Mouse (Mus musculus) heart, embryonic 10.5 days (tissue): Measurements from ENCODE around the gene Fem1a. TPM values are rescaled to one million over a fixed set of nuclear protein-coding genes. Genes with fewer than 3 reads are reported as not detected.

Experiments used
- DNase-seq: peaks from one replicate; pipeline ENCODE4 v3.0.0-alpha.2; 2017; ENCODE audit warnings: low spot score
- H3K27ac ChIP-seq: fragments of 300-500 bp; sonication (generic); 2 replicates; pipeline ENCODE4 v1.5.1; 2016; ENCODE audit warnings: mild to moderate bottlenecking
- H3K27me3 ChIP-seq: fragments of 300-500 bp; sonication (generic); 2 replicates; pipeline ENCODE4 v1.6.1; 2016; ENCODE audit warnings: mild to moderate bottlenecking; ENCODE audit not compliant: poor library complexity, insufficient read depth, severe bottlenecking
- H3K36me3 ChIP-seq: fragments of 300-500 bp; sonication (generic); 2 replicates; pipeline ENCODE4 v1.6.1; 2016; ENCODE audit warnings: mild to moderate bottlenecking, moderate library complexity
- H3K4me1 ChIP-seq: fragments of 300-500 bp; sonication (generic); 2 replicates; pipeline ENCODE4 v1.6.1; 2016; ENCODE audit warnings: mild to moderate bottlenecking
- H3K4me3 ChIP-seq: fragments of 300-500 bp; sonication (generic); 2 replicates; pipeline ENCODE4 v1.5.1; 2016; ENCODE audit warnings: mild to moderate bottlenecking, moderate library complexity
- H3K9me3 ChIP-seq: fragments of 300-500 bp; sonication (generic); 2 replicates; pipeline ENCODE4 v1.6.1; 2016; ENCODE audit warnings: mild to moderate bottlenecking, moderate library complexity
- WGBS: fragments of 180-500 bp; shearing (Covaris S2); methylation state at CpG from one replicate; pipeline ENCODE4 v1.1.7; 2016; 5-methylcytosine and 5-hydroxymethylcytosine counted together
- microRNA counts: library from miRNA; unstranded; fragments of <30 nt; microRNA quantifications from one replicate; lab custom pipeline; 2017
- microRNA-seq: library from miRNA; unstranded; fragments of <30 nt; microRNA quantifications from one replicate; pipeline ENCODE4, GENCODE M21; 2017
- polyA plus RNA-seq: library from polyadenylated mRNA; unstranded; fragments of >200 nt; fragmentation: Nextera tagmentation; extraction: Ambion mirVana; gene quantifications from 2 replicates; pipeline ENCODE4 v1.2.1, GENCODE M21; 2016

Fem1a gene
- polyA plus RNA-seq, 1 experiment from 2014 or later: 15.0 TPM

DNA sequence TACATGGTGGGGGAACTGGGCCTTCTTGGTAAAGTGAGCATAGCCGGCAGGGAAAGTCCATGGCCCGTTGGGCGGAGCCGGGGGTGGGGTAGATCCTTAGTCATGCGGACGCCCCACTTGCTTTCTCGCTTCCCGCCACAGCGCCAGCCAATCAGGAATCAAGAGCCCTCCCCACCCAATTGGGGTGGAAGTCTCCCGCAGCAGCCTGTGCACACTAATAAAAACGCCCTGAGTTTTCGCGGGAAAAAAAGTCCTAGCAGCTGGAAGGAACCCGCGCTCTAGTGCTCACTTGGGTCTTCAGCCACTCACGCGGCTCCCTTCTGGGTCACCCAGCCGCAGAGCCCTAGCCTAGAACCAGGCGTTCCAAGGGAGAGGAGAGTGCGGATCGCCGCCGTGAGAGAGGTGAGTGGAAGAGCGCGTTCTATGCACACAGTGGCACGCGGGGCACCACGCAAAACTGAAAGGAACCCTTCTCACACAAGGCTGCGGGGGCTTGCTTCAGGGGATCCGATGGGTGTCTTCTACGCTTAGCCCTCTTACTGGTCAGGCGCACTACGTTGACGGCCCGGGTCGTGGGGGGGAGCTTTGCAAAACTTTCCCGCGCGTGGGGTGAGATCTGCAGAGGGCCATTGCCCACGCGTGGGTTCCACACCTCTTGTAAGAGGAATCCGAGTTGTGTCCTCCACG is 46.7 kb downstream of the Fem1a start, which contains the start of gene Uhrf1:
Gene Uhrf1, plus strand, starts transcription at position 162 of the 687 bp plus-strand sequence.
- Histone ChIP-seq H3K4me3 (peak within 1 kb of the TSS; percentile 82), H3K4me1 (peaks cover 50% of the 10 kb centered on the region), H3K36me3 (peaks cover 34% of the 10 kb centered on the region), H3K9me3 (no peaks in the 10 kb centered on the region), H3K27ac (peak within 1 kb of the TSS; percentile 88), H3K27me3 (no peaks in the 10 kb centered on the region)
- DNase-seq: peak; percentile 98
- WGBS: under 1% methylated on average over 43 of the region's 43 CpGs

DNA sequence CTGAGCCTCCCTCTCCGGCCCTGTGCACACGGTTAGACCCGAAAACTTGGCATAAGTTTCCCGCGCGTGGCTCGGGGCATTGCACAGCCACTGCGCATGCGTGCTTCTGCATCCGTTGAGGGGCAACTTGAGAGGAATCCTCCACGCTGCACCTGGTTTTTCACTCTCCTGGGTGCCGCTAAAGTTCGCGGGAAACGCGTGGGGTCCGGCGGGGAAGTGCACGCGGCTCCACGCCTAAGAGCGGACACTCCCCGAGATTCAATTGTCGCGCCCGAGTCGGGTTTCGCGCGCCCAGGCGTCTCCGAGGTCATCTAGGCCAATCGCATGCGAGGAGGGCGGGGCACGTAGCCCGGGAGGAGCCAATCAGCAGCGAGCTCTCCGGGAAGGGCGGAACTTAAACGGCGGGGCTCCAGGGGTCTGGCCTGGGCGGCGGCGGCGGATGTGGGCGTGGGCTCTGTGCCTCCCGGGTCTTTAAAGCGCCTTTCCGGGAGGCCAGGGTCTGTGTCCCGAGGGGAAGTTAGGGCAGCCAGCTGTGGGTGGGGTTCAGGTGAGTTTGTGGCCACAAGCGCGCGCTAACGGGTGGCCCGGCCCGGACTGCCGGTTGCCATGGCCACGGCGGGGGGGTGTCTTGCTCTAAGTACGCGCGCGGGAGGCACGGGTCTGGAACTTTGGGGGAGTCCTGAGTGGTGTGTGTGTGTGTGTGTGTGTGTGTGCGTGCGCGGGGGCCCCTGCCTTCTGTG is 47.4 kb downstream of the Fem1a start:
- Histone ChIP-seq H3K9me3 (no peaks in the 10 kb centered on the region), H3K4me1 (peaks cover 50% of the 10 kb centered on the region), H3K36me3 (peaks cover 41% of the 10 kb centered on the region), H3K4me3 (peak overlapping the region; percentile 82), H3K27me3 (no peaks in the 10 kb centered on the region), H3K27ac (peak overlapping the region; percentile 88)
- under 1% methylated on average over 68 of the region's 68 CpGs for WGBS
- DNase-seq: peak; percentile 99

DNA sequence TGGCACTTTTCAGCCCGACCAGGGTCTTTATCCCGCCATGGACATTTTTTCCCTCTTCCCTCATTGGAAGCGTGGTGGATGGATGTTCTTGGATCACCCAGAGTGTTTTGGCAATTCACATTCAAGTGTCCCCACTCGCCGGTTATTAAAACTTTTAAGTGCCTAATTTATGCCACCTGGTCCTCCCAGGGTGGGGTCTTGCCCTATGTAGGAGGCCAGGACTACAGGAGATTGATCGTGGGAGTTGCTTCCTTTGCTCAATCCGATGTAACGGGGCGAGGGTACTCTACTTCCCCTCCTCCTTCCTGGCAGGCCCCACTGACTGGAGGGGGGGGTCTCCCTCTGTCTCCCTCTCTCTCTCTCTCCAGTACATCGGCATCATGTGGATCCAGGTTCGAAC is 48.1 kb downstream of the Fem1a start:
- H3K4me3 ChIP-seq: peak overlapping the region; percentile 82
- WGBS: 21% methylated on average over 11 of the region's 11 CpGs
- peaks cover 48% of the 10 kb centered on the region for H3K36me3 ChIP-seq
- no peak for DNase-seq
- H3K9me3 ChIP-seq: no peaks in the 10 kb centered on the region
- peaks cover 50% of the 10 kb centered on the region for H3K4me1 ChIP-seq
- no peaks in the 10 kb centered on the region for H3K27me3 ChIP-seq
- H3K27ac ChIP-seq: peak overlapping the region; percentile 88

DNA sequence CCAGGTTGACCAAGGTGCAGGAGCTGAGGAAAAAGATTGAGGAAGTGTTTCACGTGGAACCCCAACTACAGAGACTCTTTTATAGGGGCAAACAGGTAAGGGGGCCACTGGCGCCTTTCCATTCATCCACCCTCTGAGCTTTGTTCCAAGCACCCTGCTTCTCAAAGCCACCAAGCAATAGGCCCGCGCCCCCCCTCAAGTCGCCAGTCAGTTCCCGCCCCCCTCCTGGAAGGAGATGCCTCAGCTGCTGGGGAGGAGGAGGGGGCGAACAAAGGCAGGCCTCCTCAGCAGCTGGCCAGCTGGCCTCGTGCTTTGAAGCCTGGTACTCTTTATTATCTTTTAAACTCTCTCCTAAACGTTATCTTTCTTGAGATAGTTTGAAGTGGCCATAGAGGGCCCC is 48.5 kb downstream of the Fem1a start:
- Histone ChIP-seq H3K27me3 (no peaks in the 10 kb centered on the region), H3K4me3 (peak overlapping the region; percentile 82), H3K36me3 (peaks cover 52% of the 10 kb centered on the region), H3K4me1 (peaks cover 50% of the 10 kb centered on the region), H3K27ac (peak overlapping the region; percentile 88), H3K9me3 (no peaks in the 10 kb centered on the region)
- WGBS: 38% methylated on average over 9 of the region's 9 CpGs
- no peak for DNase-seq

DNA sequence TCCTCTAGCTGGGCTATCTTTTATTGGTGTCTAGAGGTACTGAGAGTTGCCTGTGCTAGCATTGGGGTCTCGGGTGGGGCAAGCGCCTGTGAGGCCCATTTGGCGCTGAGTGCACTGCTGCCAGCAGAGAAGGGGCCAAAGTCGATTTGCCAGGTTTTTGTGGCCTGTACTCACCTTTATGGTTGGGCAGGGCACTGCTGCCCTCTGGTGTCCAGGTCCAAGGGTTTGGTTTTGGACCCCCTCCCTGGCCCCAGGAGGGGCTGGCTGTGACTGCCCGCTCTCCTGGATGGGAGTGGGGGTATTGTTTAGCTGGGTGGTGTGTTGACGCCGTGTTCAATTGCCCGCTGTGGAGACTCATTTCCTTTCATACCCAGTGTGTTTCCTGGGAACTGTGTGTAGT is 49.2 kb downstream of the Fem1a start:
- Histone ChIP-seq H3K27ac (peak overlapping the region; percentile 88; the same call in 1 of the 2 replicates), H3K4me3 (peak overlapping the region; percentile 82), H3K4me1 (peaks cover 50% of the 10 kb centered on the region), H3K9me3 (no peaks in the 10 kb centered on the region), H3K36me3 (peaks cover 59% of the 10 kb centered on the region), H3K27me3 (no peaks in the 10 kb centered on the region)
- 74% methylated on average over 8 of the region's 8 CpGs for WGBS
- DNase-seq: no peak

DNA sequence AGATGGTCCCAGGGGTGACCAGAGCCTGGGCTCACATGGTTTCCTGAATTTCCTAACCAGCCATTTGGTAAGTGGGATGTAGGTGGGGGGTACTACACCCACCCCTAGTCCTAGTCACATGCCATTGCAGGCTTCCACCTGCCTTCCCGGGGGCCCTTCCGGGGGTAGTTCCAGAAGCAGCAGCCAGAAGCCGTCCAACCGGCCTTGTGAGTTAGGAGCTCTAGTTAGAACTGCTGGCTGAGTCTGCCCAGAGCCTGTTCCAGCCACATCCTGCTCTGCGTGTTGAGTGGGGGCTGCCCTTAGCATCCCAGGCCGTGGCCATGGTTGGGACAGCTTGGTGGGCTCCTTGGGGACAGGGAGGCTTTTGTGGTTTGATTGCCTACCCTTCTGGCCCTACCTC is 51.5 kb downstream of the Fem1a start:
- DNase-seq: no peak
- Histone ChIP-seq H3K27me3 (no peaks in the 10 kb centered on the region), H3K27ac (no peak overlapping the region), H3K4me3 (no peak overlapping the region), H3K9me3 (no peaks in the 10 kb centered on the region), H3K36me3 (peaks cover 81% of the 10 kb centered on the region), H3K4me1 (peaks cover 38% of the 10 kb centered on the region)
- WGBS: 85% methylated on average over 6 of the region's 6 CpGs

DNA sequence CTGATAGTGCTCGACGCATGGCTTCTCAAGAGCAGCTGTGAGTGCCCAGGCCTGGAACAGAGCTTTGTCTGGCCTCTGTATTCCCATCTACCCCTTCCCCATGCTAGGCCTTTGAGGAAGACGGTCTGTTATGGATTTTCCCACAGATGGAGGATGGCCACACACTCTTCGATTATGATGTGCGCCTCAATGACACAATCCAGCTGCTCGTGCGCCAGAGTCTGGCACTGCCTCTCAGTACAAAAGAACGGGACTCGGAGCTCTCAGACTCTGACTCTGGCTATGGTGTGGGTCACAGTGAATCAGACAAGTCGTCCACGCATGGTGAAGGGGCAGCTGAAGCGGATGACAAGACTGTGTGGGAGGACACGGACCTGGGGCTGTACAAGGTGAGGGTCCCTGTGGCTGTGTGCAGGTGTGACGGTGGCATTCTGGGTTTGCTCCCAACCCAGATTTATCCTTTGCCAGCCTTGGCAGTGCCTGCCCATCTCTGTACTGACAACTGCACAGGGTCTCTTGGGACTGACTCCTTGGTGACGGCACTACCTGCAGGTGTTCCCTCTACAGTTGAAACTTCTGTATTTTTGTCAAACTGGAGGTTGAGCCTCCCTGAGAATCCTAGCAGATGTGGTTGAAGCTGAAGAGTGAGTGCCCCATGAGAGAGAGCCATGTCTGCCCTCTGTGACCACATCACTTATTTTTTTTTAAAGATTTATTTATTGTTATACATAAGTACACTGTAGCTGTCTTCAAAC is 52.8 kb downstream of the Fem1a start:
- no peak for DNase-seq
- H3K27me3 ChIP-seq: no peaks in the 10 kb centered on the region
- WGBS: 93% methylated on average over 15 of the region's 15 CpGs
- no peak overlapping the region for H3K4me3 ChIP-seq
- H3K36me3 ChIP-seq: peaks cover 94% of the 10 kb centered on the region
- H3K4me1 ChIP-seq: peaks cover 35% of the 10 kb centered on the region
- H3K27ac ChIP-seq: no peak overlapping the region
- no peaks in the 10 kb centered on the region for H3K9me3 ChIP-seq

MicroRNAs encoded within 50 kb of the gene (microRNA counts, 519-probe panel; counts per million panel counts)
- microRNA mmu-miR-7b (lab: Ali Mortazavi, UCI): not detected

Small RNAs within 50 kb of the gene (microRNA-seq; reads per million reads assigned to microRNA genes)
- gene Mir7b: 1.5 reads per million

Other genes starting within 250 kb of the Fem1a start
- gene Sh3gl1, start 220.2 kb upstream of the Fem1a start, polyA plus RNA-seq: 117 and 155 TPM in 2 replicates
- 24.0 and 30.0 TPM in 2 replicates for gene Chaf1a, start 216.4 kb upstream of the Fem1a start, polyA plus RNA-seq
- 33.1 and 34.3 TPM in 2 replicates for gene Ubxn6, start 181.8 kb upstream of the Fem1a start, polyA plus RNA-seq
- 121 and 139 TPM in 2 replicates for gene Hdgfl2, start 177.2 kb upstream of the Fem1a start, polyA plus RNA-seq
- gene Plin4, start 147.0 kb upstream of the Fem1a start, polyA plus RNA-seq: 0.05 and 0.08 TPM in 2 replicates
- gene Plin5, start 139.2 kb upstream of the Fem1a start, polyA plus RNA-seq: 0.18 and 0.46 TPM in 2 replicates
- not detected in 2 replicates for gene Lrg1, start 134.8 kb upstream of the Fem1a start, polyA plus RNA-seq
- gene Sema6b, start 116.5 kb upstream of the Fem1a start, polyA plus RNA-seq: 0.36 and 1.0 TPM in 2 replicates
- gene Tnfaip8l1, start 94.3 kb upstream of the Fem1a start, polyA plus RNA-seq: 5.5 and 6.0 TPM in 2 replicates
- 94.2 and 106 TPM in 2 replicates for gene Mydgf, start 72.9 kb upstream of the Fem1a start, polyA plus RNA-seq
- 31.0 and 34.3 TPM in 2 replicates for gene Dpp9, start 37.9 kb upstream of the Fem1a start, polyA plus RNA-seq
- gene Ticam1, start 20.0 kb downstream of the Fem1a start, polyA plus RNA-seq: 6.8 and 9.5 TPM in 2 replicates
- gene Plin3, start 36.1 kb downstream of the Fem1a start, polyA plus RNA-seq: 81.7 and 93.2 TPM in 2 replicates
- gene Arrdc5, start 43.5 kb downstream of the Fem1a start, polyA plus RNA-seq: not detected in 2 replicates
- gene Uhrf1, start 46.5 kb downstream of the Fem1a start, polyA plus RNA-seq: 136 and 163 TPM in 2 replicates
- 34.6 and 35.6 TPM in 2 replicates for gene Kdm4b, start 69.3 kb downstream of the Fem1a start, polyA plus RNA-seq
- 50.4 and 73.5 TPM in 2 replicates for gene Ptprs, start 219.7 kb downstream of the Fem1a start, polyA plus RNA-seq